Mouse (Mus musculus): ENCODE results near the gene Map3k6. TPM values are rescaled to one million over a fixed set of nuclear protein-coding genes. Genes with fewer than 3 reads are reported as not detected.

The Map3k6 gene
- polyA plus RNA-seq, 1 experiment, result 4.0 TPM

- Histone ChIP-seq H3K27ac (ENCODE audit: insufficient read depth, low read length) (no peak overlapping the region; the same call in 1 of the 2 replicates), H3K36me3 (ENCODE audit: control insufficient read depth, insufficient read depth, low read length) (no peaks in the 10 kb centered on the region), H3K27me3 (ENCODE audit: control insufficient read depth, insufficient read depth, low read length) (peaks cover 3% of the 10 kb centered on the region; the same call in 1 of the 2 replicates), H3K4me3 (ENCODE audit: extremely low read depth, insufficient read depth, insufficient read length) (no peak overlapping the region), H3K4me1 (ENCODE audit: control insufficient read depth, insufficient read depth, insufficient read length) (peaks cover 7% of the 10 kb centered on the region)
- no peak for TF ChIP-seq CTCF (IDR thresholded peaks at IDR 0.05; ENCODE audit: extremely low read depth, insufficient read depth, insufficient read length, insufficient replicate concordance)
- no peak for TF ChIP-seq POLR2A (IDR thresholded peaks at IDR 0.05; ENCODE audit: low read depth, low read length)
- 51% methylated on average over 13 of the region's 13 CpGs for WGBS
- DNase-seq (ENCODE audit: low read depth in 1 of 2, low spot score in 2 of 2), result no peak
Observed at GRCm38 (mm10) chr4:133247806-133248449, 7.3 kb downstream of the Map3k6 start.

- TF ChIP-seq POLR2A (IDR thresholded peaks at IDR 0.05; ENCODE audit: low read depth, low read length) (no peak), CTCF (IDR thresholded peaks at IDR 0.05; ENCODE audit: extremely low read depth, insufficient read depth, insufficient read length, insufficient replicate concordance) (peak; percentile 87)
Observed at GRCm38 (mm10) chr4:133250609-133251008, 10.0 kb downstream of the Map3k6 start.

GRCm38 (mm10) chr4:133251214-133251613, 10.6 kb downstream of the Map3k6 start:
- no peak overlapping the region for H3K4me3 ChIP-seq (ENCODE audit: extremely low read depth, insufficient read depth, insufficient read length)
- H3K27me3 ChIP-seq (ENCODE audit: control insufficient read depth, insufficient read depth, low read length), result peaks cover 3% of the 10 kb centered on the region; the same call in 1 of the 2 replicates
- TF ChIP-seq POLR2A (IDR thresholded peaks at IDR 0.05; ENCODE audit: low read depth, low read length), result no peak
- no peak for TF ChIP-seq CTCF (IDR thresholded peaks at IDR 0.05; ENCODE audit: extremely low read depth, insufficient read depth, insufficient read length, insufficient replicate concordance)
- WGBS, result 30% methylated on average over 31 of the region's 31 CpGs
- DNase-seq (ENCODE audit: low read depth in 1 of 2, low spot score in 2 of 2), result no peak
- no peaks in the 10 kb centered on the region for H3K36me3 ChIP-seq (ENCODE audit: control insufficient read depth, insufficient read depth, low read length)
- peaks cover 7% of the 10 kb centered on the region for H3K4me1 ChIP-seq (ENCODE audit: control insufficient read depth, insufficient read depth, insufficient read length)
- no peak overlapping the region for H3K27ac ChIP-seq (ENCODE audit: insufficient read depth, low read length)

More at GRCm38 (mm10) chr4:133250609-133251008, 10.0 kb downstream of the Map3k6 start:
- peak; percentile 29 to 79 for DNase-seq (ENCODE audit: low read depth in 1 of 2, low spot score in 2 of 2)
- H3K4me1 ChIP-seq (ENCODE audit: control insufficient read depth, insufficient read depth, insufficient read length), result peaks cover 7% of the 10 kb centered on the region
- H3K4me3 ChIP-seq (ENCODE audit: extremely low read depth, insufficient read depth, insufficient read length), result no peak overlapping the region
- H3K36me3 ChIP-seq (ENCODE audit: control insufficient read depth, insufficient read depth, low read length), result no peaks in the 10 kb centered on the region
- peaks cover 3% of the 10 kb centered on the region; the same call in 1 of the 2 replicates for H3K27me3 ChIP-seq (ENCODE audit: control insufficient read depth, insufficient read depth, low read length)
- no peak overlapping the region for H3K27ac ChIP-seq (ENCODE audit: insufficient read depth, low read length)
- WGBS, result 9% methylated on average over 22 of the region's 22 CpGs

GRCm38 (mm10) chr4:133252089-133252488, 11.5 kb downstream of the Map3k6 start:
- TF ChIP-seq CTCF (IDR thresholded peaks at IDR 0.05; ENCODE audit: extremely low read depth, insufficient read depth, insufficient read length, insufficient replicate concordance) (no peak), POLR2A (IDR thresholded peaks at IDR 0.05; ENCODE audit: low read depth, low read length) (no peak)
- Histone ChIP-seq H3K27ac (ENCODE audit: insufficient read depth, low read length) (no peak overlapping the region), H3K27me3 (ENCODE audit: control insufficient read depth, insufficient read depth, low read length) (peaks cover 3% of the 10 kb centered on the region; the same call in 1 of the 2 replicates), H3K4me1 (ENCODE audit: control insufficient read depth, insufficient read depth, insufficient read length) (peaks cover 7% of the 10 kb centered on the region), H3K36me3 (ENCODE audit: control insufficient read depth, insufficient read depth, low read length) (no peaks in the 10 kb centered on the region), H3K4me3 (ENCODE audit: extremely low read depth, insufficient read depth, insufficient read length) (no peak overlapping the region)
- WGBS, result 73% methylated on average over 4 of the region's 4 CpGs
- DNase-seq (ENCODE audit: low read depth in 1 of 2, low spot score in 2 of 2), result no peak

GRCm38 (mm10) chr4:133253412-133253811, 12.8 kb downstream of the Map3k6 start:
- WGBS, result 92% methylated on average over 12 of the region's 12 CpGs
- Histone ChIP-seq H3K27ac (ENCODE audit: insufficient read depth, low read length) (no peak overlapping the region), H3K4me1 (ENCODE audit: control insufficient read depth, insufficient read depth, insufficient read length) (peaks cover 2% of the 10 kb centered on the region; the same call in 1 of the 2 replicates), H3K27me3 (ENCODE audit: control insufficient read depth, insufficient read depth, low read length) (peaks cover 3% of the 10 kb centered on the region; the same call in 1 of the 2 replicates), H3K36me3 (ENCODE audit: control insufficient read depth, insufficient read depth, low read length) (no peaks in the 10 kb centered on the region), H3K4me3 (ENCODE audit: extremely low read depth, insufficient read depth, insufficient read length) (no peak overlapping the region)
- no peak for TF ChIP-seq POLR2A (IDR thresholded peaks at IDR 0.05; ENCODE audit: low read depth, low read length)
- no peak for TF ChIP-seq CTCF (IDR thresholded peaks at IDR 0.05; ENCODE audit: extremely low read depth, insufficient read depth, insufficient read length, insufficient replicate concordance)
- no peak for DNase-seq (ENCODE audit: low read depth in 1 of 2, low spot score in 2 of 2)

- Histone ChIP-seq H3K4me3 (ENCODE audit: extremely low read depth, insufficient read depth, insufficient read length) (no peak overlapping the region), H3K36me3 (ENCODE audit: control insufficient read depth, insufficient read depth, low read length) (no peaks in the 10 kb centered on the region), H3K27ac (ENCODE audit: insufficient read depth, low read length) (no peak overlapping the region), H3K4me1 (ENCODE audit: control insufficient read depth, insufficient read depth, insufficient read length) (peaks cover 2% of the 10 kb centered on the region; the same call in 1 of the 2 replicates), H3K27me3 (ENCODE audit: control insufficient read depth, insufficient read depth, low read length) (peaks cover 3% of the 10 kb centered on the region; the same call in 1 of the 2 replicates)
- TF ChIP-seq CTCF (IDR thresholded peaks at IDR 0.05; ENCODE audit: extremely low read depth, insufficient read depth, insufficient read length, insufficient replicate concordance) (no peak), POLR2A (IDR thresholded peaks at IDR 0.05; ENCODE audit: low read depth, low read length) (no peak)
- DNase-seq (ENCODE audit: low read depth in 1 of 2, low spot score in 2 of 2), result no peak
- 92% methylated on average over 6 of the region's 6 CpGs for WGBS
Observed at GRCm38 (mm10) chr4:133255392-133255791, 14.8 kb downstream of the Map3k6 start.

- H3K4me1 ChIP-seq (ENCODE audit: control insufficient read depth, insufficient read depth, insufficient read length), result no peaks in the 10 kb centered on the region; the same call in 1 of the 2 replicates
- TF ChIP-seq POLR2A (IDR thresholded peaks at IDR 0.05; ENCODE audit: low read depth, low read length) (no peak), CTCF (IDR thresholded peaks at IDR 0.05; ENCODE audit: extremely low read depth, insufficient read depth, insufficient read length, insufficient replicate concordance) (no peak)
- H3K27ac ChIP-seq (ENCODE audit: insufficient read depth, low read length), result no peak overlapping the region
- H3K27me3 ChIP-seq (ENCODE audit: control insufficient read depth, insufficient read depth, low read length), result no peaks in the 10 kb centered on the region
- no peak overlapping the region for H3K4me3 ChIP-seq (ENCODE audit: extremely low read depth, insufficient read depth, insufficient read length)
- 93% methylated on average over 24 of the region's 24 CpGs for WGBS
- DNase-seq (ENCODE audit: low read depth in 1 of 2, low spot score in 2 of 2), result no peak
- H3K36me3 ChIP-seq (ENCODE audit: control insufficient read depth, insufficient read depth, low read length), result no peaks in the 10 kb centered on the region
Observed at GRCm38 (mm10) chr4:133256820-133257219, 16.2 kb downstream of the Map3k6 start.

Measured in spleen, adult 2 months (tissue).